Mouse (Mus musculus): ENCODE data around the gene Mtx1. TPM values are rescaled to one million over a fixed set of nuclear protein-coding genes. Genes with fewer than 3 reads are reported as not detected.

The Mtx1 gene
- polyA plus RNA-seq, 1 experiment from 2014 or later = 208 TPM

DNA sequence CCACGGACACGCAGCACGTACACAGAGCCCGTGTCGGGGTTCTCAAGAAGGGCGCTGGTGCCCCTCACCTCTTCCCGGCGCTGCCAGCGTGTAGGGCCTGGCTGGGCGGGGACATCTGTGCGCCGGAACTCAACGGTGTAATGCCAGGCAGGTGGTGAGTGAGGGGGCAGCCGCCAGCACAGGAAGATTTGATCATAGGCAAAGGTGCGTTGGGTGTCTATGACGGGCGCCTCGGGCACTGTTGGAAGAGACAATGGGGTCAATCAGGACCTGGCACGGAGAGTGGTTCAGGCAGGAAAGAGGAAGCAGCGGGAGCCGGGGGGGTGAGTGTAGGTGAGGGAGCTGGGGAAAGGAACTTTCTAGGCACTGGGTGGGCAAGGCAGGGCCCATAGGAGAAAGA, 10.8 kb upstream of the Mtx1 start:
- WGBS = 92% methylated on average over 21 of the region's 21 CpGs
- Histone ChIP-seq H3K36me3 (replicated peaks; ENCODE audit: control insufficient read depth, insufficient read depth, low read depth, low read length) (no peaks in the 10 kb centered on the region; the same call in 1 of the 2 replicates), H3K27ac (replicated peaks; ENCODE audit: low read depth, low read length) (no peak overlapping the region)

DNA sequence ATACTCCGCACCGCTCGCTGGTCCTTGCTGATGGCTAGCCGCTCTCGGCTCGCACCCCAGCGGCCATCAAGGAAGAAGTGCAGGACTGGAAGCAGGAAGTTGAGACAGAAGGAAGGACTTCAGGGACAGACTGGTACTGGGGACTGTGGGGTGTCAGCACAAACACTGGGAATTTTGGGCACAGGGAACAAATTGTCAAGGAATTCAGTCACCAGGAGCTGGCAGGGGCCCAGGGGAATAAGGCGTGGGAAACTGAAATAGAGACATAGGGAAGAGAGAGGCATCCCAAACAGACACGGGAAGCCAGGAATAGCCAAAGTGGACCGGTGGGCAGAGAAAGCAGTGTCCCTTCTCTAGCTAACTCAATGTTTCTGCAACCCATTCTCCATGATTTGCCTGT, 9.6 kb upstream of the Mtx1 start:
- no peaks in the 10 kb centered on the region for H3K27me3 ChIP-seq (ENCODE audit: control insufficient read depth, insufficient read depth, low read length)
- H3K36me3 ChIP-seq (replicated peaks; ENCODE audit: control insufficient read depth, insufficient read depth, low read depth, low read length) = no peaks in the 10 kb centered on the region; the same call in 1 of the 2 replicates
- ATAC-seq (replicated peaks; ENCODE audit: insufficient number of reproducible peaks, low FRiP score, low TSS enrichment, low read depth) (no peak), DNase-seq (ENCODE audit: low spot score) (no peak)
- no peak overlapping the region for H3K4me2 ChIP-seq (ENCODE audit: low read depth, low read length)
- no peak overlapping the region for H3K4me3 ChIP-seq (ENCODE audit: low read depth, low read length)
- H3K27ac ChIP-seq (replicated peaks; ENCODE audit: low read depth, low read length) = no peak overlapping the region
- H3K4me1 ChIP-seq (ENCODE audit: control insufficient read depth, insufficient read depth, low read length) = no peaks in the 10 kb centered on the region
- no peaks in the 10 kb centered on the region for H3K9me3 ChIP-seq (replicated peaks; ENCODE audit: control insufficient read depth, low read length)
- H3K9ac ChIP-seq (replicated peaks; ENCODE audit: low read length) = no peak overlapping the region
- WGBS = 90% methylated on average over 10 of the region's 10 CpGs

More for the DNA sequence above, 10.8 kb upstream of the Mtx1 start:
- H3K9ac ChIP-seq (replicated peaks; ENCODE audit: low read length) = no peak overlapping the region
- no peaks in the 10 kb centered on the region for H3K27me3 ChIP-seq (ENCODE audit: control insufficient read depth, insufficient read depth, low read length)
- H3K4me2 ChIP-seq (ENCODE audit: low read depth, low read length) = no peak overlapping the region
- no peaks in the 10 kb centered on the region for H3K9me3 ChIP-seq (replicated peaks; ENCODE audit: control insufficient read depth, low read length)
- no peak overlapping the region for H3K4me3 ChIP-seq (ENCODE audit: low read depth, low read length)
- no peak for ATAC-seq (replicated peaks; ENCODE audit: insufficient number of reproducible peaks, low FRiP score, low TSS enrichment, low read depth)
- H3K4me1 ChIP-seq (ENCODE audit: control insufficient read depth, insufficient read depth, low read length) = no peaks in the 10 kb centered on the region
- no peak for DNase-seq (ENCODE audit: low spot score)

DNA sequence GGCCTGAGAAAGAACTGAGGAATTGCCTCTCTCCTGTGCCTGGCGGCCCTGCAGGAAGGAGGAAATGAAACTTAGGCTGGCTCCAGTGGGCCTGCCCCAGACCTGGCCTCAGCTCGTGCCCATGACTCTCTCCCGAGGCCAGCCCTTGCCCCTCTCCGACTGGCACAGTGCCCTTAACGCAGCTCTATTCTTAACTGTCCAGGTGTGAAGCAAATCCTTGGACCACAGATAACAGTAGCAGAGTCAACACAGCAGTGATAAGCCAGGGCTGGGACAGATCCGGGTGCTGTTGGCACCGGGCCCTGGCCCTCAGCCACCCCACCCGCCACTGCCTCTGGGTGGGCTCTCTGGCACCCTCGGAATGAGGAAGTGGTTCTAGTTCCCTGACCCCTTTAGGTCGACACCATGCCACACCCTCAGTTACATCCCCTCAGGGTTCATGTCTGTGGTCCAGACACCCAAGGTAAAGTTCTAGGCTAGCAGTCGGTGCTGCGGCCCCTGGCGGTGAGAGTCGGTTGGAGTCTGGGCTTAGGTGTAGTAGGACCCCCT, 6.7 kb upstream of the Mtx1 start:
- DNase-seq (ENCODE audit: low spot score) = no peak
- peaks cover 5% of the 10 kb centered on the region for H3K4me1 ChIP-seq (ENCODE audit: control insufficient read depth, insufficient read depth, low read length)
- H3K9ac ChIP-seq (replicated peaks; ENCODE audit: low read length) = no peak overlapping the region
- no peak for ATAC-seq (replicated peaks; ENCODE audit: insufficient number of reproducible peaks, low FRiP score, low TSS enrichment, low read depth)
- no peaks in the 10 kb centered on the region for H3K36me3 ChIP-seq (replicated peaks; ENCODE audit: control insufficient read depth, insufficient read depth, low read depth, low read length)
- H3K4me2 ChIP-seq (ENCODE audit: low read depth, low read length) = no peak overlapping the region
- H3K4me3 ChIP-seq (ENCODE audit: low read depth, low read length) = no peak overlapping the region
- peaks cover 2% of the 10 kb centered on the region; the same call in 1 of the 2 replicates for H3K27me3 ChIP-seq (ENCODE audit: control insufficient read depth, insufficient read depth, low read length)
- no peak overlapping the region for H3K27ac ChIP-seq (replicated peaks; ENCODE audit: low read depth, low read length)
- no peaks in the 10 kb centered on the region for H3K9me3 ChIP-seq (replicated peaks; ENCODE audit: control insufficient read depth, low read length)
- 78% methylated on average over 14 of the region's 14 CpGs for WGBS

DNA sequence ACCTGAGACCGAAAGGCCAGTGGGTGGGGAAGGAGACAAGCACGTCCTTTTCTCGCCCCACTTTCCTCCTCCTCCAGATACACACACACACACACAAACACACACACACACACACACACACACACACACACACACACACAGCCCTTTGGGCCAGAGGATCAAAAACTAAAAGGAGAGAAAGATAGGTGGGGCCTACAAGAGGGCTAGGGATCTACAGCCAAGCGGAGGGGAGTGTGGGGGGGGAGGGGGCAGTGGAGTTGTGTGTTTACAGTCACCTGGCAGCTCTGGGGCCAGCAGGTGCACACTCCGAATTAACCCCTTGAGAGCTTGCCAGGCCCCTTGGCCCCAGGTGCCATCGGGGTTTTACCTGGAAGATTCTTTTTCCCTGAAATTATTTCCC, 5.7 kb upstream of the Mtx1 start:
- ATAC-seq (replicated peaks; ENCODE audit: insufficient number of reproducible peaks, low FRiP score, low TSS enrichment, low read depth) = no peak

DNA sequence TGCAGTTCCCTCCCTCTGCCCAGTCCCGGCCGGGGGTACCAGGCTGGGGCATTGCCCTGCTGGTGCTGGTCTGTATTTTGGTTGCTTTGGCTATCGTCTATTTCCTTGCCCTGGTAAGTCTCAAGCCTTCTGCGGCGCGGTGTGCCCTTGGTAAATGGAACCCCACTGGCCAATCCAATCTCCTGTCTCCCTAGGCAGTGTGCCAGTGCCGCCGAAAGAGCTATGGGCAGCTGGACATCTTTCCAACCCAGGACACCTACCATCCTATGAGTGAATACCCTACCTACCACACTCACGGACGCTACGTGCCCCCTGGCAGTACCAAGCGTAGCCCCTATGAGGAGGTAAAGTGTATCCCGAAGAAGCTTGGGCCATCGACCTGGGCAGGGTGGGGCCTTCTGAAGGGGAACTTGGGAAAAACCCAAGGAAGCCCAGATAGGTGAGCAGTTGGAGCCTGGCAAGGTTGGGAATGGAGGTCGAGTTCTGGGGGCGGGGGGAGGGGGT, 4.9 kb upstream of the Mtx1 start:
- ATAC-seq (replicated peaks; ENCODE audit: insufficient number of reproducible peaks, low FRiP score, low TSS enrichment, low read depth) = no peak
- no peak overlapping the region for H3K27ac ChIP-seq (replicated peaks; ENCODE audit: low read depth, low read length)

More for the DNA sequence above, 5.7 kb upstream of the Mtx1 start:
- Histone ChIP-seq H3K36me3 (replicated peaks; ENCODE audit: control insufficient read depth, insufficient read depth, low read depth, low read length) (no peaks in the 10 kb centered on the region), H3K4me1 (ENCODE audit: control insufficient read depth, insufficient read depth, low read length) (peaks cover 6% of the 10 kb centered on the region), H3K9ac (replicated peaks; ENCODE audit: low read length) (no peak overlapping the region), H3K27me3 (ENCODE audit: control insufficient read depth, insufficient read depth, low read length) (peaks cover 2% of the 10 kb centered on the region; the same call in 1 of the 2 replicates), H3K9me3 (replicated peaks; ENCODE audit: control insufficient read depth, low read length) (no peaks in the 10 kb centered on the region), H3K4me3 (ENCODE audit: low read depth, low read length) (no peak overlapping the region), H3K27ac (replicated peaks; ENCODE audit: low read depth, low read length) (no peak overlapping the region), H3K4me2 (ENCODE audit: low read depth, low read length) (no peak overlapping the region)
- no peak for DNase-seq (ENCODE audit: low spot score)
- 58% methylated on average over 6 of the region's 6 CpGs for WGBS

DNA sequence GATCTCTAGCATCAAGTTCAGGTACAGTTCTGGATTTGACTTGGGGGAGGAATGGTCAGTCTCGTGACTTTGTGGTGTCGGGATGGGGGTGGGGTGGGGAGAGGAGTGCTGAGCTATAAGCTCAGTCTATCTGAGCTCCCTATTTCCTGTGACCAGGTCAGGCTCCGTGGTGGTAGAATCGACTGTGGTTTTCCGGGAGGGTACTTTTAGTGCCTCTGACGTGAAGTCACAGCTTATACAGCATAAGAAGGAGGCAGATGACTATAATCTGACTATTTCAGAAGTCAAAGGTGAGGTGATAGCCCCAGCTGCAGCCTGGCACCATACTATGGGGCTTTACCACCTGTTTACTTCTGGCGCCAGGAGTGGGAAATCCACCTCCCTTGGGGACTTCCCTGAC, 4.5 kb upstream of the Mtx1 start:
- no peak for DNase-seq (ENCODE audit: low spot score)
- peaks cover 6% of the 10 kb centered on the region for H3K4me1 ChIP-seq (ENCODE audit: control insufficient read depth, insufficient read depth, low read length)
- no peak overlapping the region for H3K27ac ChIP-seq (replicated peaks; ENCODE audit: low read depth, low read length)
- H3K9ac ChIP-seq (replicated peaks; ENCODE audit: low read length) = no peak overlapping the region
- 64% methylated on average over 7 of the region's 7 CpGs for WGBS
- no peak overlapping the region for H3K4me2 ChIP-seq (ENCODE audit: low read depth, low read length)
- H3K27me3 ChIP-seq (ENCODE audit: control insufficient read depth, insufficient read depth, low read length) = peaks cover 2% of the 10 kb centered on the region; the same call in 1 of the 2 replicates
- no peaks in the 10 kb centered on the region for H3K9me3 ChIP-seq (replicated peaks; ENCODE audit: control insufficient read depth, low read length)
- H3K4me3 ChIP-seq (ENCODE audit: low read depth, low read length) = no peak overlapping the region
- H3K36me3 ChIP-seq (replicated peaks; ENCODE audit: control insufficient read depth, insufficient read depth, low read depth, low read length) = no peaks in the 10 kb centered on the region
- ATAC-seq (replicated peaks; ENCODE audit: insufficient number of reproducible peaks, low FRiP score, low TSS enrichment, low read depth) = no peak

More for the DNA sequence above, 4.9 kb upstream of the Mtx1 start:
- Histone ChIP-seq H3K4me1 (ENCODE audit: control insufficient read depth, insufficient read depth, low read length) (peaks cover 6% of the 10 kb centered on the region), H3K9ac (replicated peaks; ENCODE audit: low read length) (no peak overlapping the region), H3K9me3 (replicated peaks; ENCODE audit: control insufficient read depth, low read length) (no peaks in the 10 kb centered on the region), H3K4me3 (ENCODE audit: low read depth, low read length) (no peak overlapping the region), H3K4me2 (ENCODE audit: low read depth, low read length) (no peak overlapping the region), H3K27me3 (ENCODE audit: control insufficient read depth, insufficient read depth, low read length) (peaks cover 2% of the 10 kb centered on the region; the same call in 1 of the 2 replicates), H3K36me3 (replicated peaks; ENCODE audit: control insufficient read depth, insufficient read depth, low read depth, low read length) (no peaks in the 10 kb centered on the region)
- WGBS = 74% methylated on average over 16 of the region's 16 CpGs
- no peak for DNase-seq (ENCODE audit: low spot score)

DNA sequence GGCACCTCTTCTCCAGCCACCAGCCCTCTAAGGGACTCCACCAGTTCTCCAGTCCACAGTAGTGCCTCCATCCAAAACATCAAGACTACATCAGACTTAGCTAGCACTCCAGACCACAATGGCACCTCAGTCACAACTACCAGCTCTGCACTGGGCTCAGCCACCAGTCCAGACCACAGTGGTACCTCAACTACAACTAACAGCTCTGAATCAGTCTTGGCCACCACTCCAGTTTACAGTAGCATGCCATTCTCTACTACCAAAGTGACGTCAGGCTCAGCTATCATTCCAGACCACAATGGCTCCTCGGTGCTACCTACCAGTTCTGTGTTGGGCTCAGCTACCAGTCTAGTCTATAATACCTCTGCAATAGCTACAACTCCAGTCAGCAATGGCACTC, 3.7 kb upstream of the Mtx1 start:
- H3K4me3 ChIP-seq (ENCODE audit: low read depth, low read length) = no peak overlapping the region
- H3K27ac ChIP-seq (replicated peaks; ENCODE audit: low read depth, low read length) = no peak overlapping the region
- DNase-seq (ENCODE audit: low spot score) (no peak), ATAC-seq (replicated peaks; ENCODE audit: insufficient number of reproducible peaks, low FRiP score, low TSS enrichment, low read depth) (no peak)
- no peaks in the 10 kb centered on the region for H3K36me3 ChIP-seq (replicated peaks; ENCODE audit: control insufficient read depth, insufficient read depth, low read depth, low read length)
- WGBS = 93% methylated on average over 2 of the region's 2 CpGs
- H3K4me2 ChIP-seq (ENCODE audit: low read depth, low read length) = no peak overlapping the region
- H3K27me3 ChIP-seq (ENCODE audit: control insufficient read depth, insufficient read depth, low read length) = peaks cover 2% of the 10 kb centered on the region; the same call in 1 of the 2 replicates
- H3K4me1 ChIP-seq (ENCODE audit: control insufficient read depth, insufficient read depth, low read length) = peaks cover 6% of the 10 kb centered on the region
- no peaks in the 10 kb centered on the region for H3K9me3 ChIP-seq (replicated peaks; ENCODE audit: control insufficient read depth, low read length)
- H3K9ac ChIP-seq (replicated peaks; ENCODE audit: low read length) = no peak overlapping the region

DNA sequence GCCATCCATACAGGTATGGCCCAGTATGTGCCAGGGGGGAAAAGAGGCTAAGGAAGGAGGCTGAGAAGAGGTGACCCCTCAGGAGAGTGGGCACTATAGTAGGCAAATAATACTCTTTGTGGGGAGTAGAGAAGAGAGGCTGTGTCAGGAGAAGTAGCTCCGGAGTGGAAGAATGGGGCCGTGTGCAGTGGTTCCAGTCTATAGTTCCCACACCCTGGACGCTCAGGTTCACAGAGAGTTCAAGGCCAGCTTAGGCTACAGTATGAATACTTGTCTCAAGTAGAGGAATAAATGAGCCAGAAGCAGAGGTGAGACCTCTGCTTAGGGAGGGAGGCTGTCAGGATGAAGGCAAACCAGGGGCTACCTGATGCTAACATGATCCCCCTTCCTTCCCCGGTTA, 2.4 kb upstream of the Mtx1 start:
- peaks cover 2% of the 10 kb centered on the region; the same call in 1 of the 2 replicates for H3K27me3 ChIP-seq (ENCODE audit: control insufficient read depth, insufficient read depth, low read length)
- H3K4me2 ChIP-seq (ENCODE audit: low read depth, low read length) = no peak overlapping the region
- no peak overlapping the region for H3K27ac ChIP-seq (replicated peaks; ENCODE audit: low read depth, low read length)
- peaks cover 6% of the 10 kb centered on the region for H3K4me1 ChIP-seq (ENCODE audit: control insufficient read depth, insufficient read depth, low read length)
- H3K36me3 ChIP-seq (replicated peaks; ENCODE audit: control insufficient read depth, insufficient read depth, low read depth, low read length) = no peaks in the 10 kb centered on the region
- ATAC-seq (replicated peaks; ENCODE audit: insufficient number of reproducible peaks, low FRiP score, low TSS enrichment, low read depth) = no peak
- 61% methylated on average over 4 of the region's 4 CpGs for WGBS
- DNase-seq (ENCODE audit: low spot score) = no peak
- H3K9ac ChIP-seq (replicated peaks; ENCODE audit: low read length) = no peak overlapping the region
- no peak overlapping the region for H3K4me3 ChIP-seq (ENCODE audit: low read depth, low read length)
- no peaks in the 10 kb centered on the region for H3K9me3 ChIP-seq (replicated peaks; ENCODE audit: control insufficient read depth, low read length)
